Mouse (Mus musculus) kidney, adult 8-10 months (tissue): ENCODE measurements at regions not wholly inside any gene's neighbourhood (a gene's known extent, or its start where the extent isn't known, plus 50 kb on each side); places are given as distances from the start of the nearest gene placed in this dataset.

Experiments
- DNase-seq, 2 experiments: peaks; one replicate each; pipeline ENCODE4 v3.0.0; 2022

DNA sequence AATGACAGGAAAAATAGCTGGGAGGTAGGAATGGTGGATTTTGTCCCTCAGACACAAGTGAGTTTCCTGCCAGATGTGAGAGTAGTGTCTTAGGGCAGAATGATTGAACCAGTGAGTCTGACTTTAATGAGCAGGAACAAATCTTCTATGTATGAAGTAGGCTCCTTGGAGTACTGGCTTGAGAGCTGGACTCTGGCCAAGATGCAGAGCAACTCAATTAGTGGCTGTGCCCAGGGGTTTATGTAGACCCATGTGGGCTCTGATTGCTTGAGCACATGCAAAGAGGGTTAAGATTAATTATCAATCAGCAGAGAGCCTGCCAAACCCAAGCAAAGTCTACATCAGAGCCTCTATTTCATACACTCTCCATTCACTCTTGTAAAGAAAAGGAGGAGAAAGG lies 92.9 kb upstream of the Htr1b start:
- DNase-seq = peak; percentile 9 to 26

- DNase-seq = no peak
These were observed 86.5 kb upstream of the Htr1b start for GRCm38 (mm10) chr9:81720103-81720502.

DNA sequence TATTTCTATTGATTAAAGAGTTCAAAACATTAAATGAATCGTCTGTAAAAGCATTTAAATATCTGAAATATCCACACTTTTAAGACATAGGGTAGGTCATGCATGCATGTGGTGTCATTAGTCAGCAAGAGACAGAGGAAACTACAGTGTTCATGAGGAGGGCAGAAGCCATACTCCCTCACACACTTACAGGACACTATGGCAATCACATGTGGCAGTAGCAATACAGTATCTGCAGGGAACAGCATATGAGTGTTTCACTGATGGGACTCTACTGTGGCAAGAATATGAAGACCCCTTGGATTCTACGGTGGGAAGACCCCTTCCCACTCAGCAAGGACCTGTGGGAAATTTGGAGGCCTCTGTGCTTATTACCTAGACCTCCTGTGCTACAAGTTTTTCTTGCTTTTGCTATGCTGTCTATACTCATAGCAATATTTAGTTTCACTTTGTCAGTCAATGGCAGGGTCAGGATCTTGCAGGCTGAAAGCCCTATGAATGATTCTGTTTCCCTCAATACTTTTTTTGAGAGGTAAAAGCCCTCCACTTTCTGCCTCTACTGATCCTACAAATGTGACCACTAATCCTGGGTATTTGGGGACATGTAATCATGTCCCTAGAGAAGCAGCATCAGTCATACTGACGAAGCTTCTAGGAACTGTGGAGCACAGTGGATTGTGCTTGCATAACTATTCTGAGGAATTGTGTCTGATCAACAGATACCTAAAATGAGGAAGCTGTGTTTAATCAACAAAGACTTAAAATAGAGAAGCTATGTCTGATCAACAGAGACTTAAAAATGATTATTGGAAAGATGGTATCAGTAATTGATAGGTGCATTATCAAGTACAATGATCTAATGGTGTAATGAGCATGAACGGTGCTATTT lies 83.6 kb upstream of the Htr1b start:
- DNase-seq = no peak

DNA sequence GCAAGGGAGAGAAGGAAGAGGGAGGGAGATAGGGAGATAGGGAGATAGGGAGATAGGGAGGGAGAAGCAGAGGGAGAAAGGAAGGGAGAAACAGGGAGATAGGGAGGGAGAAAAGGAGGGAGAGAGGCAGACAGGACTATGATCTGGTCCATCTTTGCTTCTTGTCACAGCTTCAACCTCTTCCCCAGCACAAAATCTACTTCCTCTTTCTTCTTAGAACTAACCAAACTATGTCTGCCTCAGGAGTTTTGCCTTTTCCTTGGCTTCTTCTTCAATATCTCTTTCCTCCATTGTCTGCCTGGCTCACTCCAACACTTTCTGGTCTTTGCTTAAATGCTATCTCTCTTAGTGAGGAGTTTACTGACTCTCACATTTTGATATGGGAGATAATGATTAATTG lies 57.7 kb upstream of the Htr1b start:
- no peak for DNase-seq

- no peak for DNase-seq
These were observed 56.1 kb upstream of the Htr1b start for GRCm38 (mm10) chr9:81689744-81690143.
